Mouse (Mus musculus): ENCODE results near the gene H2afj.

DNA sequence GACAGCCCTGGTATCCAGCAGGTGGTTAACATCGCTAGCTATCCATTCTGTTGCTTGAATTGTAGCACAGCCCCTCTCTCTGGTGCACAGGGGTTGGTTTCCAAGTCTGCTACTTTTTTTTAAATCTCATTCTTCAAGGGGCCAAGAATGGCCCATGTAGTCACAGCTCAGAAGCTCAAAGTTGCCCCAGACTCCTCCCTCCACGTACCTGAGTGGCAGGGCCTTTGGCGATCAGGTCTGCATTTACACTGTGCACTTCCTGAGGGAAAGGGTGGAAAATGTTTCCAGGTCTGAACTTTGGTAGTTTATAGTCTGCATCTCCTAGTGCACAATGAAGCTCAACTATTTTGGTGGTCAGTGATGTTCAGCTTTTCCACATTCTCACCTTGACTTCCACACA lies 39.2 kb downstream of the H2afj start:
- no peak for TF ChIP-seq POLR2A (IDR thresholded peaks at IDR 0.05; ENCODE audit: extremely low read depth, insufficient read depth, low read length)
- no peak for TF ChIP-seq CTCF (IDR thresholded peaks at IDR 0.05; ENCODE audit: extremely low read depth, insufficient read depth, low read length)
